Mouse (Mus musculus): Measurements from ENCODE around the gene Rsc1a1.

Gene Rsc1a1

DNA sequence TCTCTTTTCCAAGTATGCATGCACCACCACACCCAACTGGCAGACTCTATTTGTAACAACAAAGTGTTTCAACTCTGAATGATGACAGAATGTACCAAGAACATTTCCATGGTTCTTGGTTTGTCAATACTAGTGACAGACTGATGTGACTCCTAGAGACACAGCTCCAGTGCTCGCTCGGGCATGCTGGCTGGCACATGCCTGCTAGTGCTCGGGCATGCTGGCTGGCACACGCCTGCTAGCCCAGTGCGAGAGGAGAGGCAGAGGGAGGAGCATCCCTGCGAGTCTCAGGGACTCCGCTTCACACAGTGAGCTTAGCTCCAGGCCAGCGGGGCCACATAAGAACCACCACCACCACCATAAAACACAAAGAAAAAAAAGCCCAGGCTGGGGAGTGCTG, 9.3 kb upstream of the Rsc1a1 start:
- no peak for DNase-seq (ENCODE audit: low read depth)

DNA sequence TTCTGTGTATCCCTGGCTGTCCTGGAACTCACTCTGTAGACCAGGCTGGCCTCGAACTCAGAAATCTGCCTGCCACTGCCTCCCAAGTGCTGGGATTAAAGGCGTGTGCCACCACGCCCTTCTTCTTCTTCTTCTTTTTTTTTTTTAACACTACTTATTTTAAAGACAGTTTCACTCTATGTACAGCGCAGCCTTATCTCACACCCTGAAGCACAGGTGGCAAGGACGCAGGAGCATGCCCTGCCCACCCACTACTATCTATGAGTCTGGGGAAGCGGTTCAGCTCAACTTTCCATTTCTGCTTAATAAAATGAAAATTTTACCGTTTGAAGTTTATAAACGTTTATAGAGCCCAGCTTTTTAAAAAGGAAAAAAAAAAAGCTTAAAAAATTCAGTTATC, 3.1 kb upstream of the Rsc1a1 start:
- no peak for DNase-seq (ENCODE audit: low read depth)

DNA sequence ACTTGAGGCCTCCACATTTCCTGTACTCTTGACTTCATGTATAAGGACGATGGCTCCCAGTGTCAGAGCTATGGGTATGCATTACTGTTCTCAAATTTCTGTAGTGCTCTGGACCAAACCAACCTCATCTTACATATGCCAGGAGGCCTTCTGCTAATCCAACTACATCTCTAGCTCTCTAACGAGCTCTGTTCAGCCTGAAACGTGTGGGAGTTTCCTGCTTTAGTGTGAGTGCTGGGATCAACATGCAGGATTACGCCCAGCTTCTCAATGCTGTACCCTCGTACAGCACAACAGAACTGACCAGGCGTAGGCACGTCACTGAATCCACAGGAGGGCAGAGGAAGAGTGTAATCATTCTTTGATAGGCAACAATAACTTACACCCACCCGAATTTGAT, 1.1 kb upstream of the Rsc1a1 start:
- no peak for DNase-seq (ENCODE audit: low read depth)

DNA sequence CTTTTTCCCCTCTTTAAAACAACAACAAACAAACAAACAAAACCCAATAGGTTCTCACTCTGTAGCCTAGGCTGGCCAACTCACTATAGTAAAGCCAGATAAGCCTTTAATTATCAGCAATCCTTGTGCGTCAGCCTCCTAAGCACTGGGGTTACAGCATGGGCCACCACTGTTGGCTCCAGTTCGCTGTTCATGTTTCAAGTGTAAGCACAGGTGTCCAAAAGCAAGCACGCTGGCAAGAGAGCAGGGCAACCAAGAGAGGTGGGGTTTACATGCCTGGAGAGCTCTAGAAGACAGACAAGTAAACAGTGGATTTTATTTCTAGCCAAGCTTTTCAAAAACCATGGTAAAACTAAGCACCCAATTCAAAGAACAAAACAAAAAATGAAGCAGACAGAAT, 694 bp upstream of the Rsc1a1 start:
- DNase-seq (ENCODE audit: low read depth) = no peak

DNA sequence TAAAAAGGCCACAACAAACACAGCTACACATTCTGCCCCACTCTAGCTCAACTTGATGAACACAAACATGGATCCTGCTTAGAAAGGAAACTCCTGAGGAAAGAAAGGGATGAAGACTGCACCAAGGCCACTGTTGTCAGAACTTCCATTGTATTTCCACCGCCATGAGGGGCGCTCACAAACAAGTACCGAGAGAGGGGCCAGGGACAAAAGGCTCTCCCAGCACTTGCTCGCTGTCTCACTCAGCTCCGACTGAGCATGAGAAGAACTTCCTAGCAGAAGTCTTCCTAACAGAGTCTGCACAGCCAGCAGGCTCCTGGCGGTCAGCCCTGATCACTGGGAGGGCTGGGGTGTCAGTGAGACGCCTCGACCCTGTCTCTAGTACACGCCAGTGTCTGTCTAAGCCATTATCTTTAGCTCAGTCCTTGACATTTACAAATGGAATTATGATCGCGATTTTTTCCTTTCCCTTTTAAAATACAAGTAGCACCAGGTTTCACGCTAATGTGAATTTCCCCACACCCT, 2.6 kb downstream of the Rsc1a1 start:
- DNase-seq (ENCODE audit: low read depth) = no peak

DNA sequence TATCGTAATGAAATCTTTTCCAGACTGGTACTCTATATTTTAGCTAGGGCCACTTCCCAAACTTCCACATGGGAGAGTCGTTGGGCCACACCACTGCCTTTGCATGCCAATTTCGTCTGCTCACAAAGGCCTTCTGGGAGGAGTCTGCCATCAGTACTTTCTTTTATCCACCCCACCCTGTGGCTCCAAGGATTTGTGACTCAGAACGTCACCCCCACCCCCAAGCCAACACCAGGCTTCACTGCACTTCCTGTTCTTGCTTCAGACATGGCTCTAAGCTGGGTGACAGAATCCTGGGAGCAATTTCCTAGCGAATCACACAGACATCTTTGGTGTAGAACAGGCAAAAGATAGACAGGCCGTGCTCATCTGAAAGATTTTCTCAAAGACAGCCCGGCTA, 3.6 kb downstream of the Rsc1a1 start:
- no peak for DNase-seq (ENCODE audit: low read depth)

DNA sequence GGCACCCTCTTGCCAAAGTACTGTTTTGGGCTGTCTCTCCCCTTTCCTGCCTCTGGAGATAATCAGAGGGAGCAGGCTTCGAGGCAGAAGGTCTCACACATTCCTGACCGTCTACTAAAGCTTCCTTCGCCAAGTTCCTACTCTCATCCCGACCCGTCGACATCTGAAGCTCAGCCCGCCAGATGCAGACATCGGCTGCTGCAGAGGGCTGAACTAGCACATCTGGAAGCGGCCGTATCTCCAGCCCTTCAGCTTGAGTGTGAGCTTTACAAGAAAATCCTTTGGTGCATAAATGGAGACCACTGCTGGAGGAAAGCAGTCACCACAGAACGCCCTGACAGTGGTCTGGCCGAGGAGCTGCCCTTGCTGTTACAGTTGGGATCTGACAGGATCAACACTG, 4.5 kb downstream of the Rsc1a1 start:
- no peak for DNase-seq (ENCODE audit: low read depth)

DNA sequence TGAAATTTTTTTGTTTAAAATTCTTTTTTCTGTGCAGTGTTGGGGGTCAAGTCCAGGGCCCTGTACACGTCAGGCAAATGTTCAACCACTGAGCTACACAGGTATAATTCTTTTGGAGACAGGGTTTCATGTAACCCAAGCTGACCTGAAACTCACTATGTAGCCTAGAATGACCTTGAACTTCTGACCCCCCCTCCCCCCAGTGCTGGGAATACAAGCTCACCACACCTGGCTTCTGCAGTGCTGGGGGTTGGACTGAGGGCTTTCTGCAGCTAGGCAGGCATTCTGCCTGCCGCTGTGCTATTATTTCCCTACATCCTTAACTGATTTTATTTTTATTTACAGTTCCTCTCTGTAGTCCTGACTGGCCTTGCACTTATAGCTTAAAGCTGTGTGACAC, 6.4 kb downstream of the Rsc1a1 start:
- no peak for DNase-seq (ENCODE audit: low read depth)

DNA sequence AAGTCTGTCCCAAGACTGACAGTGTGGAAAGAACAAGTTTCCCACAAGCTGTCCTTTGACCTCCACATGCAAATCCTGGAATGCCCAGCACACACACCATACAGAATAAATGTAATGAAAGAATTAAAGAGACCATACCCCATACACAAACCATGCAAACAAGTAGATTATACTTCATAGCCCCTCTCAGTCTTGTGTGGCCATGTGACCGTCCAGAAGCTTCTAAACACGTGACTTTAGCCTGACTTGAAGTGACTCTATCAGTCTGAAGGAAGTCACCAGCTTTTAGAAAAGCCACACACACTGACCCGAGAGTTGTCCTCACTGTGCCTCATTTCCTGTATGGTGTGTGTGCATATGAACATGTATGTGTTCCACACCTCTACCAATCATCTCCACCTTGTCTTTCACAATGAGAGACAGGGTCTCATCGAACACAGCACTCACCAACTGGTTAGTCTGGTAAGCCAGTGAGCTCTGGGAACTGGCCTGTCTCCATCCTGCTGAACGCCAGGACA, 8.9 kb downstream of the Rsc1a1 start:
- no peak for DNase-seq (ENCODE audit: low read depth)

DNA sequence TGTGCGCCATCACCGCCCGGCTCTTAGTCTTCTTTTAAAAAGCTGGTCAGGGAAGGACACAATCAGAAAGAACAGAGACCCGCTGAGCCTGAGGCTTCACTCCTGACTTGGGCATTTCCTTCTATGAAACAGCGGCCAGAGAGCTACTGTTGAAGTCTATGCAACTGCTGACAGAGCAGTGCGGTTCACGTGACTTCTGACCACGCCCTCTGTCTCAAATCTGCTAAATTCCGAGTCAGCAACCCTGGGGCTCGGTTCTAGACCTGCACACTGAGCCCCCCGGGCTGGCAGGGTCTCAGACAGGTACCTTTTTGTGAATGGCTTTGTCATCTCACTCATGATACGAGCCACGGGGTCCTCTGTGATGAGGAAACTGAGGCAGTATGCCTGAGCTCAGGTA, 13.1 kb downstream of the Rsc1a1 start:
- DNase-seq (ENCODE audit: low read depth) = no peak

DNA sequence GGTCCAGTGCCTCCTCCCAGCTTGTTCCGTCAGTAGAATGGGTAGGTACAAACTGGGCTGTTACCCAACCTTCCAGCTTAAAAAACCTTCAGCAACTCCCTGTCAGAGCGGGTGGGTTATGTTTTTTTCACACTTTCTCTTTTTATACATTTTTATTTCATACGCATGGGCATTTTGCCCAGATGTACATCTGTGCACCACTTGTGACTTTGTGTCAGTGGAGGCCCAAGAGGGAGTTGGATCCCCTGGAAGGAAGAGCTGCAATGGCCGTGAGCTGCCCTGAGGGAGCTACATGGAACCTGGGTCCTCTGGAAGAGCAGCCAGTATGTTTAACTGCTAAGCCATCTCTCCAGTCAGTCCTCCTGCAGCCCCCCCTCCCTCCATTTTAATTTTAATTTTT, 14.0 kb downstream of the Rsc1a1 start:
- DNase-seq (ENCODE audit: low read depth) = no peak

DNA sequence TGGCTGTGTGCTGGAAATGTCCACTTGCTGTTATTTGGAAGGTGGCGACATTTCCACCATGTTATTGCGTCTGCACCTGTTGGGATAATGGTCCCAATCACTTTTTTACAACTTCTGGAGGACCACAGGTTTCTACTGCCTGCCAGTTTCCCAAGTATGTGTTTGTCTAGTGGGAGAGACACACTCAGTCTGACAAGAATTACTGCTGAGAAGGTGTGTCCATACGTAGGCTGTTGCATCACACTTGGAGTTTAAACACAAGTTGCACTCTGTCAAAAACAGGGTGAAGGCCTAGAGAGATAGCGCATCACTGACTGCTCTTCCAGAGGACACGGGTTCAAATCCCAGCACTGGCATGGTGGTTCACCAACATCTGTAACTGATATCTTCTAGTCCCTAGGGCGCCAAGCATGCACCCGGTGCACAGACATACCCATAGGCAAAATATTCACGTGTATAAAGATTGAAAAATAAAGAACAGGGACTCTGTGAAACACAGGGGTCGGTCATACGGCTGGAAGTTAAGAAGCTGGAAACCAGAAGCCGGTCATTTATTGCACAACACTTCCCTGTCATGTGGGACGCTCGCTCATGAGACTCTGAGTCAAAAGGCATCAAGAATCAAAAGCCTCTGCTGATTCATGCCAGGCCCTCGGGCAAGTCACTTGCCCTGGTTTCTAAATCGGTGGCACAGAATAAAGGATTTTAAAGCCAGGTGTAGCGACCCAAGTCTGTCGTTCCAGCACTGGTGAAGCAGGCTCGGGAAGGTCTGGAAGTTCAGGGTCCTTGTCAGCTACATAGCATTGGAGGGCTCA, 15.3 kb downstream of the Rsc1a1 start:
- DNase-seq (ENCODE audit: low read depth) = no peak

DNA sequence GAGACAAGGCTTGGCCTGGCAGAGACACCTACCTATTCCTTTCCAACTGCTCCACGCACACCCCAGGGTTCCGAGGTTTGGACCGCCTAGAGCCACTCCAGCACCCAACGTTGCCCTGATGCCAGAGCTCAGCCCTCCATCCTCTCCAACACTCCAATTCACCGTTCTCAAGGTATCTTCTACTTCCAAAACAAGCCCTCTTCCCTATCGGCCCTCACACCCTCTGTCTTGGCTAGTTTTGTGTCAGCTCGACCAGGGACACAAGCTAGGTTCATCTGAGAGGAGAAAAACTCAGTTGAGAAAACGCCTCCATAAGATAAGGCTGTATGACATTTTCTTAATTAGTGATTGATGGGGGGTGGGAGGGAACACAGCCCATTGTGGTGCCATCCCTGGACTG, 20.6 kb downstream of the Rsc1a1 start, which contains the start of gene Plekhm2:
TSS of gene Plekhm2 (minus strand) at position 101 of the 400 bp plus-strand sequence.
- DNase-seq (ENCODE audit: low read depth) = peak; percentile 23

DNA sequence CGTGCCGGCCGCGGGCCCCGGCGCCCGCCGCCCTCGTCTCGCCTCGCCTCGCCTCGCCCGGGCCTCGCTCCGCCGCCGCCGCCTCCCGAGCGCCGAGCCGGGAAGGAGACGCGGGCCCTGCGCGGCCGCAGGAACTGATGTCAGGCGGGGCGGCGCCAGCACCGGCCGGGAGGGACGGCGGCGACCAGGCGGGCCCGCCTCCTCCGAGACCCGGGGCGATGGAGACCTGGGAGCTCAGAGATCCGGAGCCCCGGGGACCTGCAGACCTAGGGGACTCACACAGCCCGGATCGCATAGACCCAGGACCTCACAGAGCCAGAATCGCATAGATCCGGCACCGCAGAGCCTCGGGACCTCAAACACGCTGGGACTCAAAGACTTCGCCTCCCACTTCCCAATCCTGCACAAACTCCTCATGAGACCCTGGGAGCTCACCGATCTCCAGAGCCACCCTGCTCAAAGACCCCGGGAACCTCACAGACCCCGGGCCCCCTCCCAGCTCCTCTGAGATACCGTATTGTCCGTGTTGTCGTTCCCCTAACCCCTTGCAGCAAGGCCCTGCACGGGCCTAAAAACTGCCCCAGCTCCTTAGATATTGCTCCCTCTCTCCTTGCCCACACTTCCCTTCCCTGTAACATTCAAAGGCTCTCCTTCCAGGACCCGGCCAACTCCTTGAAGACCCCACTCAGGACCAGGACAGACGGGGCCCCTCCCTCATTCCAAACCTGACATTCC, 21.2 kb downstream of the Rsc1a1 start:
- peak; percentile 71 for DNase-seq (ENCODE audit: low read depth)

DNA sequence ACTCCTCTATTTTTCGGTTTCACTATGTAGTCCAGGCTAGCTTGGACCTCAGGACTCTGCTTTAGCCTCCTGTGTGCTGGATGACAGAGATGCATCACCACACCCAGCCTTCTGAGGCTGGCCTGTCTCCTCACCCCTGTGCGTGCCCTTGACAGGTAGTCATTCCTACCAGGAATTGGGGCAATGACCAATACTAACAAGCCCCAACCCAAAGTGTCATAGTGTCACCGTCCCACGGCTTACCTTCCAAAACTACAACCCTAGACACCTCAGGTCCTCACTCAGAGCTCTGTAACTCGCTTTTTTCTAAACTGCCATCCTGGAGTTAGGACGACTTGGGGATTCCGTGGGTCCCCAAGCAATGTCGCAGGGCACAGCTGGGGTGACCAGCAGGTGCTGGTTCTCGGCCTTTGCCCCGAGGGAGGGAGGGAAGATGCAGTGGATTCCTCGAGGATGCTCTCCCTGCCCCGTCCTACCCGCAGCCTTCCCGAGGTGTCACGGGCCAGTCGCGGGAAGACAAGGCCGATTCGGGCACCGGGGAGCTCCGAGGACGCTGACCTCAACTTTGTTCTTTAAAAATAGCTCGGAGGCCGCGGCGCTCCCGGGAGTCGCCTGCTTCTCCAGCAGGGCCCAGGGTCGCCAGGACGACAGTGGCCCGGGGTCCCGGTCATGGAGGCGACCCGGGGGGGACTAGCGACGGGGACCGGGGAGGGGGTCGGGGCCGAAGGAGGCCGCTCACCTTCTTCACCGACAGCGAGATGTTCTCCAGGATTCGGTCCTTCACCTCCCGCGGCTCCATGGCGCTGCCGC, 22.1 kb downstream of the Rsc1a1 start:
- peak; percentile 44 for DNase-seq (ENCODE audit: low read depth)

DNA sequence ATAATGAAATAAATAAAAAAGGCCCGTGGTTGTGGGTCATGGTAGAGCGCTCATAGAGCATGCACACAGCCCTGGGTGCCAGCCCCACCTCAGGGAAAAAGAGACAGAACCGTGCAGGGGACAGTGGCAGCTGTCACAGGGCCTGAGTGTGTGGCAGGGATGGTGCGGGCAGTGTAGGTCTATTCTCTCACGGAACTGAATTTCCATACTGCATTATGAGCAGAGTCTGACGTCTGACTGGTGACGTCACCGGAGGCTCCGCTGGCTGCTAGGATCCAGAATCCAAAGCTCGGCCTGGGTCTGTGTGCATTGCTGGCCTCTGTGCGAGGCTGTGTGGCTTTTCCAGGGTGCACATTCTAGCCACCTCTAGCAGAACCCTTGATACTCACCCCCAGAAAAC, 24.5 kb downstream of the Rsc1a1 start:
- DNase-seq (ENCODE audit: low read depth) = no peak

DNA sequence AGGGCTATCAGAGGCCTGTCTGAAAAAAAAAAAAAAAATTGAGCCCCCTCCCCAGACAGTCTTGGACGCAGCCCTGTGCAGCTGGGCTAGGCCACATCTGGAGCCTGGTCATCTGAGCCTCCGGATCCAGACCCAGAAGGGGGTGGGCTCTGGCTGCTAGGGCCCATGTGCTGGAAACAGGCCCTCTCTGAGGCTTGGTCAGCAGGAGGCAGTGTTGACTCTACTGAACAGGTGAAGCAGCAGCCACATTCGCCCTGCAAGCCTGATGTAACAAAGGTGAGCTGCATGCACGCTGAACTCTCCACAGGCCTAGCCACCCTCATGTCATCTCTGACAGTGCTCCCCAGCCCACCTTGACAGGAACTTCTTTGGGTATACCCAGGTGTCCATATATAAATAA, 25.7 kb downstream of the Rsc1a1 start:
- peak; percentile 18 for DNase-seq (ENCODE audit: low read depth)

DNA sequence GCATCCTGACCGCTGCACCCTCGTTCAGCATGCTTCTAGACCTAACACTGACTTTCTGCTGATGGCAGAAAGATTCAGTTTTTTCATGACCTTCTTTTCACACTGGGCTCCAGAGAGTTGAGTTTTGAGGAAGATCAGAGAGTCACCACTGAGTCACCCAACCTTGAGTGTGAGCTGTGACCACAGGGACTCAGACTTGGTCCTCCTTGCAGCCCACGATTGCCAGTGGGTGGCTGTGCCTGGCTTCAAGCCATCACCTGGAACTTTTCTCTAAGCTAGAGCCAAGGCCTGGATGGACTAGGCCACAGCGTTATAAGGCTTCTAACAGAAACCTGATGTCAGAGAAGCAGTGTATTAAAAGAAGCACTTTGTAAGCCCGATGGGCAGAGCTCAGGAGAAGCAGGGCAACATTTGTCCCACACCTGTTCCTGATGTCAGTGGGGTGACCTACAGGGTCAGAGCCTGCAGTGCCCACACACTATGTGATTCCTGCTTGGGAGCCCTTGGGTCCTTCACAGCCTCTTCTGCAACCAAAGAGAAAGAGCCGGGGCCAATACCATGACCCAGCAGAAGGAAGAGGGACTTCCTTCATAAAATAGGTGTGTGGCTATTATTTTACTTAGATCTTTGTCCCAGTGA, 26.4 kb downstream of the Rsc1a1 start:
- DNase-seq (ENCODE audit: low read depth) = no peak

DNA sequence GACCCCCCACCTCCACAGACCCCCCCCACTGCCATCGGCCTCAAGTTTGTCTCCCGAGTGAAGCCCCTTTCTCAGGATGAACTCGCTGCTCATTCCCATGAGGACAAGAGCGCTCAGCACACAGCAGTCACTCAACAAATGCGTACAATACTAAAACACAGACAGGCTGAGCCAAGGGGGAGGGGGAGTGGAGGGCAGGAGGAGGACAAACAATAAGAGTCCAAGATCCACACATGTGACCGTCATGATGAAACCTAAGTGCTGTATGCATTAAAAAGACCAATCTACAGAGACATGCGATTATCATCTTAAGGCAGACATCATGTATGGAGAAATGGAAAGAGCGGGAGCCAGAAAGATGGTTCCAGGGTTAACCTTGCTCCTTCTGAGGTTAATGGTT, 28.5 kb downstream of the Rsc1a1 start:
- no peak for DNase-seq (ENCODE audit: low read depth)

DNA sequence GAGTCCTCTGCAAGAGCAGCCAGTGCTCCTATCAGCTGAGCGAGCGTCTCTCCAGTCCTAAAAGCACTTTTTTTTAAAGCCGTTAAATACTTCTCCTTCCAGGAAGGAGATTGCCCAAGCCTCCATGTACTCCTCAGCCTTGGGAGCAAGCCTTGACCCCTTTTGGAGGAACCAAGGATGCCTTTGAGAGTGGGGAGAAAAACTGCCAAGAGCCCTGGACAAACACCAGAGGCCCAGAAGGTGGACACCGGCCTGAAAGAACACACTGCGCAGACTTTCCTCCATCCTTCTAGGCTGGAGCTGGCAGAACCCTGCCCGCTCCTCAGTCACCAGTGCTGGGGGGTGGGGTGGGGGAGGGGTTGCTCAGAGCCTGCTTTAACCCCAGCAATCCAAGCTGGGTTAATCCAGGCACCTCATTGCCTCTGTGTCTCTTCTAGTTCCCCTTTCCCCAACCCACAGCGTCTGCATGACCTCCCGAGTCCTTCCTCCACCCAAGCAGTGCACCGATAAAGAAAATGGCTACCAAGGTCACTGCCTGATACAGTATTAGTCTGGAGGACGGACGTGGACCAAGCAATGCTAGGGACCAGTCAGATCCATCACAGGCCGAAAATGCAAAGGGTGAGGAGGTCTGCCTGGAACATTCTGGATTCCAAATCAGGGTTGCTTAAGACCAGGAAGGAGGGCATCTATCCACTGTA, 29.3 kb downstream of the Rsc1a1 start:
- DNase-seq (ENCODE audit: low read depth) = no peak

DNA sequence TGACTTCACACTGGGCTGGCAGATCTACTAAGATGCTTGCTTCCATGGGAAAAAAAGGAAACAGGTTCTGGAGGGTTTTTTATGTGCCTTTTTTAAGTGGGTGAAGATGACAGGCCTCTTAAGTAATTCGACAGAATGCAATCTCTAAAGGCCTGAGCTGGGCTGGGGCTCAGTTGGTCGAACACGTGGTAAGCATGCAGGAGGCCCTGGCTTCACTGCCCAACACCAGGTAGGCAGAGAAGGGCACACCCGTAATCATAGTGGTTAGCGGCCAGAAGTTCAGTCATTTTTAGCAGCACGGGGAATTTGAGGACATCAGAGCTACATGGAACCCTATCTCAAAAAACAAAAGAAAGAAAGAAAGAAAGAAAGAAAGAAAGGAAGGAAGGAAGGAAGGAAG, 30.9 kb downstream of the Rsc1a1 start:
- no peak for DNase-seq (ENCODE audit: low read depth)
